Mouse (Mus musculus): ENCODE measurements around the gene Atp7a. TPM values are rescaled to one million over a fixed set of nuclear protein-coding genes. Genes with fewer than 3 reads are reported as not detected.
A peak's percentile ranks its signal among the peaks of the same experiment; 100 is the strongest.
"Not testable (repeated sequence)": the region's sequence is repeated elsewhere in the genome, so short reads cannot be mapped to it uniquely, and the experiment has no call there.

Gene Atp7a
- 30.1 and 35.9 TPM in 2 replicates for polyA plus RNA-seq (2014; fragmentation: Nextera tagmentation; extraction: Ambion mirVana)

DNA sequence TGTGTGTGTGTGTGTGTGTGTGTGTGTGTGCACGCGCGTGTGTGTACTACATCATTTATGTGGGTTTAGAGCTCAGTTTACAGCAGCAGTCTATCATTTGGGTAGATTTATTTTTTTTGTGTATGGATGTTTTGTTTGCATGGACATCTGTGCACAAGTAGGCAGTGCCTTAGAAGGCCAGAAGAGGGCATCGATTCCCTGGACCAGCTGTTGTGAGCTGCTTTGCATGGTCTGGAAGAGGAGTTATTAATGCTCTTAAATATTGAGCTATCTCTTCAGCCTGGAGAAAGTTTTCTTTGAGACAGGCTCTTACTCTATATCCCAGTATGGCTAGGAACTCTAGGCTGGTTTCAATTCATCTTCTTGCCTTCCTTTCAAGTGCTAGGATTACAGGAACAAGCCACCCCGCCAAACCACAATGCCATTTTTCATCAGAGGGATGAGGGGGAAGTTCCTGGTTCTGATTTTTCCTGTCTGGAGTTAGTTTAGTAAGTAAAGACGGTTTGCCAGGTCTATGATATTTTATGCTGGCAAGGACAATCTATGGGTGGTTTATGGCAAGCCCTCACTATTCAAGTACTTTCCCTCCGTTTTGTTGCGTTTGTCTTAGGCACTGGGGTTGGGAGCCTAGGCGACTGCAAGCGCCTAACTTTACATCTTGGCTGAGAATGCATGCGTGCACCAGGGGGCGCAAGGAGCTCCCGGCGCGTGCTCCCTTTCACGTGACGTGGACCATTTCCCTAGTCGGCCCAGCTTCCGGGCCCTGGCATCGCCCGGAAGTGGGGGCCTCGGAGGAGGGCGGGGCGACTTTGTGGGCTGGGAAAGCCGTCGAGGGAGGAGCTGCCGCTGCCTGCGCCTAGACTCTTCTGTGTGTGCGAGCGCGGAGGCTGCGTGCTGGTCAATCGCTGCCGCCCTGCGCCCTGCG, at the start of gene Atp7a:
Gene Atp7a, plus strand, starts transcription at position 859 of the 925 bp plus-strand sequence.
- peak within 1 kb of the TSS; percentile 58 for H3K4me3 ChIP-seq (ENCODE audit: low read depth, low read length)
- DNase-seq (ENCODE audit: low spot score) = peak; percentile 87
- 17% methylated on average over 31 of the region's 36 CpGs for WGBS
- H3K9me3 ChIP-seq (ENCODE audit: control insufficient read depth, low read length) = no peaks in the 10 kb centered on the region
- no peaks in the 10 kb centered on the region for H3K4me1 ChIP-seq (replicated peaks; ENCODE audit: control insufficient read depth, insufficient read depth, low read length)
- ATAC-seq (replicated peaks; ENCODE audit: low FRiP score, low TSS enrichment, low read depth) = peak; percentile 96
- peak within 1 kb of the TSS; percentile 58 for H3K4me2 ChIP-seq (ENCODE audit: low read length)
- peaks cover 6% of the 10 kb centered on the region; the same call in 1 of the 2 replicates for H3K36me3 ChIP-seq (ENCODE audit: control insufficient read depth, insufficient read depth, low read length)
- peak within 1 kb of the TSS; percentile 60 for H3K9ac ChIP-seq (ENCODE audit: low read length)
- peak within 1 kb of the TSS; percentile 59; the same call in 1 of the 2 replicates for H3K27ac ChIP-seq (ENCODE audit: low read depth)
- H3K27me3 ChIP-seq (replicated peaks; ENCODE audit: control insufficient read depth, insufficient read depth, low read length) = no peaks in the 10 kb centered on the region

- Histone ChIP-seq H3K36me3 (ENCODE audit: control insufficient read depth, insufficient read depth, low read length) (peaks cover 5% of the 10 kb centered on the region; the same call in 1 of the 2 replicates), H3K4me1 (replicated peaks; ENCODE audit: control insufficient read depth, insufficient read depth, low read length) (no peaks in the 10 kb centered on the region), H3K4me2 (ENCODE audit: low read length) (no peak overlapping the region), H3K9me3 (ENCODE audit: control insufficient read depth, low read length) (no peaks in the 10 kb centered on the region), H3K27me3 (replicated peaks; ENCODE audit: control insufficient read depth, insufficient read depth, low read length) (no peaks in the 10 kb centered on the region), H3K27ac (ENCODE audit: low read depth) (no peak overlapping the region), H3K4me3 (ENCODE audit: low read depth, low read length) (no peak overlapping the region), H3K9ac (ENCODE audit: low read length) (no peak overlapping the region)
- WGBS = 66% methylated on average over 1 of the region's 1 CpGs
- no peak for DNase-seq (ENCODE audit: low spot score)
- ATAC-seq (replicated peaks; ENCODE audit: low FRiP score, low TSS enrichment, low read depth) = no peak
Observed at GRCm38 (mm10) chrX:106001605-106002004, 25.5 kb upstream of the Atp7a start.

GRCm38 (mm10) chrX:106010762-106011161, 16.3 kb upstream of the Atp7a start:
- H3K36me3 ChIP-seq (ENCODE audit: control insufficient read depth, insufficient read depth, low read length) = no peaks in the 10 kb centered on the region
- no peaks in the 10 kb centered on the region for H3K9me3 ChIP-seq (ENCODE audit: control insufficient read depth, low read length)
- DNase-seq (ENCODE audit: low spot score) = no peak
- H3K4me3 ChIP-seq (ENCODE audit: low read depth, low read length) = peak overlapping the region; percentile 56
- H3K27me3 ChIP-seq (replicated peaks; ENCODE audit: control insufficient read depth, insufficient read depth, low read length) = no peaks in the 10 kb centered on the region
- ATAC-seq (replicated peaks; ENCODE audit: low FRiP score, low TSS enrichment, low read depth) = no peak
- peak overlapping the region; percentile 52 for H3K4me2 ChIP-seq (ENCODE audit: low read length)
- H3K27ac ChIP-seq (ENCODE audit: low read depth) = no peak overlapping the region
- no peak overlapping the region; the same call in 1 of the 2 replicates for H3K9ac ChIP-seq (ENCODE audit: low read length)
- no peaks in the 10 kb centered on the region for H3K4me1 ChIP-seq (replicated peaks; ENCODE audit: control insufficient read depth, insufficient read depth, low read length)
- WGBS = 15% methylated on average over 3 of the region's 3 CpGs

GRCm38 (mm10) chrX:106011465-106012159, 15.5 kb upstream of the Atp7a start, which contains the start of gene Magt1:
Gene Magt1, minus strand, starts transcription at chrX:106011906.
- Histone ChIP-seq H3K27ac (ENCODE audit: low read depth) (peak within 1 kb of the TSS; percentile 77), H3K4me3 (ENCODE audit: low read depth, low read length) (peak within 1 kb of the TSS; percentile 56), H3K9ac (ENCODE audit: low read length) (peak within 1 kb of the TSS; percentile 54), H3K36me3 (ENCODE audit: control insufficient read depth, insufficient read depth, low read length) (no peaks in the 10 kb centered on the region), H3K9me3 (ENCODE audit: control insufficient read depth, low read length) (no peaks in the 10 kb centered on the region), H3K27me3 (replicated peaks; ENCODE audit: control insufficient read depth, insufficient read depth, low read length) (no peaks in the 10 kb centered on the region), H3K4me1 (replicated peaks; ENCODE audit: control insufficient read depth, insufficient read depth, low read length) (no peaks in the 10 kb centered on the region), H3K4me2 (ENCODE audit: low read length) (peak within 1 kb of the TSS; percentile 52)
- WGBS = 14% methylated on average over 45 of the region's 45 CpGs
- ATAC-seq (replicated peaks; ENCODE audit: low FRiP score, low TSS enrichment, low read depth) (peak; percentile 95), DNase-seq (ENCODE audit: low spot score) (peak; percentile 86)

DNA sequence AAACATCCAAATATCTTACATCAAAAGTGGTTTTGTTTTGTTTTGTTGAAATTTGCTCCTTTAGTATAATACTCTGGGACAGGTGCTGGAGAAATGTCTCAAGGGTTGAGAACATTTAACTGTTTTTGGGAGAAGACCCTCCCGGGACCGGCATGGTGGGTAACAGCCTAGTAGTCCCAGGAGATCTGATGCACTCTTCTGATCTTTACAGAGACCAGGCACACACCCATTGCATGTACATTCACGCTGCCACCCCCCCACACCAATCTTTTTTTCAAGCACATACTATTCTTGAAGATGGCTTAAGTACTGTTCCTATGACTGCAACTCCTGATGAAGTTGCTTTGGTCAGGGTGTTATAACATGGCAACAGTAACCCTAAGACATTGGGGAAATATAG, 14.5 kb upstream of the Atp7a start:
- ATAC-seq (replicated peaks; ENCODE audit: low FRiP score, low TSS enrichment, low read depth) = no peak
- peak overlapping the region; percentile 22 for H3K4me3 ChIP-seq (ENCODE audit: low read depth, low read length)
- WGBS = 68% methylated on average over 3 of the region's 3 CpGs

DNA sequence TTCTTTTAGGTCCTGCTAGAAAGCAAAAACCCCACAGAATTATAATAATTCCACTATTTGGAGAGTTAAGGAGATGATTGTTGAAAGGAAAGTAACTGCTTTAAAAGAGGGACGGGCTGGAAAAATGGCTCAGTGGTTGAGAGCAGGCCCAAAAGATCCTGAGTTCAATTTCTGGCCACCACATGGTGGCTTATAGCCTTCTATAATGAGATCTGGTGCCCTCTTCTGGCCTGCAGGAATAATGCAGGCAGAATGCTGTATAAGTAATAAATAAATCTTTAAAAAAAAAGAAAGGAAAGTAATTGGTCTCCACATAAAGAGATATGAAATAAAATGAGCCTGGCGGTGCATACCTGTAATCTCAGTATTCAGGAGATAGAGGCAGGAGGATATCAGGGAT, 13.9 kb upstream of the Atp7a start:
- no peak overlapping the region for H3K9ac ChIP-seq (ENCODE audit: low read length)
- WGBS = 36% methylated on average over 2 of the region's 2 CpGs
- no peak overlapping the region for H3K4me2 ChIP-seq (ENCODE audit: low read length)
- DNase-seq (ENCODE audit: low spot score) (peak; percentile 56), ATAC-seq (replicated peaks; ENCODE audit: low FRiP score, low TSS enrichment, low read depth) (no peak)
- H3K9me3 ChIP-seq (ENCODE audit: control insufficient read depth, low read length) = no peaks in the 10 kb centered on the region
- no peaks in the 10 kb centered on the region; the same call in 1 of the 2 replicates for H3K4me1 ChIP-seq (replicated peaks; ENCODE audit: control insufficient read depth, insufficient read depth, low read length)
- no peaks in the 10 kb centered on the region for H3K27me3 ChIP-seq (replicated peaks; ENCODE audit: control insufficient read depth, insufficient read depth, low read length)
- no peak overlapping the region for H3K4me3 ChIP-seq (ENCODE audit: low read depth, low read length)
- H3K27ac ChIP-seq (ENCODE audit: low read depth) = no peak overlapping the region
- no peaks in the 10 kb centered on the region for H3K36me3 ChIP-seq (ENCODE audit: control insufficient read depth, insufficient read depth, low read length)

More for the DNA sequence above, 14.5 kb upstream of the Atp7a start:
- peak overlapping the region; percentile 77; the same call in 1 of the 2 replicates for H3K27ac ChIP-seq (ENCODE audit: low read depth)
- no peaks in the 10 kb centered on the region for H3K9me3 ChIP-seq (ENCODE audit: control insufficient read depth, low read length)
- H3K9ac ChIP-seq (ENCODE audit: low read length) = no peak overlapping the region
- H3K4me1 ChIP-seq (replicated peaks; ENCODE audit: control insufficient read depth, insufficient read depth, low read length) = no peaks in the 10 kb centered on the region; the same call in 1 of the 2 replicates
- DNase-seq (ENCODE audit: low spot score) = no peak
- H3K4me2 ChIP-seq (ENCODE audit: low read length) = peak overlapping the region; percentile 52
- no peaks in the 10 kb centered on the region for H3K36me3 ChIP-seq (ENCODE audit: control insufficient read depth, insufficient read depth, low read length)
- H3K27me3 ChIP-seq (replicated peaks; ENCODE audit: control insufficient read depth, insufficient read depth, low read length) = no peaks in the 10 kb centered on the region

DNA sequence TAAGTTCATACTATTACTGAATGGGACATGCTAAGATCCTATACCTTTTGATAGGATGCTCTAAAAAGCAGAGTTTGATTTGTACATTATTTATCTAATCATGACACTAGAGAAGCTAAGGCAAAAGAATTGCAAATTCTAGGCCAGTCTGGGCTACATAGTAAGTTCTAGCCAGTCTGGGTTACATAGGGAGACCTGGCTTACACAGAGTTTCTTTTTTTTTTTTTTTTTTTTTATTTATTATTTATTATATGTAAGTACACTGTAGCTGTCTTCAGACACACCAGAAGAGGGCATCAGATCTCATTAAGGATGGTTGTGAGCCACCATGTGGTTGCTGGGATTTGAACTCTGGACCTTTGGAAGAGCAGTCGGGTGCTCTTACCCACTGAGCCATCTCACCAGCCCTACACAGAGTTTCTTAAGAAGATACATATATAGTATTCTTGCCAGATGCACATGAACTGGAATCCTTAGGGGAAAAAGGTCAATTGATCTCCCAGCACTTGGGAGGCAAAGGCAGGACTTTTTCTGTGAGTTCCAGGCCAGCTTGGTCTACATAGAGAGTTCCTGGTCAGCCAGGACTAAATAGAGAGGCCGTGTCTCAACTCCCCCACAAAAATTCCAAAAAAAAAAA, 12.2 kb upstream of the Atp7a start:
- 64% methylated on average over 2 of the region's 2 CpGs for WGBS

More for the DNA sequence above, 12.2 kb upstream of the Atp7a start:
- Histone ChIP-seq H3K4me2 (ENCODE audit: low read length) (peak overlapping the region; percentile 36; the same call in 1 of the 2 replicates), H3K4me3 (ENCODE audit: low read depth, low read length) (peak overlapping the region; percentile 59; the same call in 1 of the 2 replicates)
- H3K4me1 ChIP-seq (replicated peaks; ENCODE audit: control insufficient read depth, insufficient read depth, low read length); H3K27me3 ChIP-seq (replicated peaks; ENCODE audit: control insufficient read depth, insufficient read depth, low read length); ATAC-seq (replicated peaks; ENCODE audit: low FRiP score, low TSS enrichment, low read depth); H3K27ac ChIP-seq (ENCODE audit: low read depth); H3K9me3 ChIP-seq (ENCODE audit: control insufficient read depth, low read length); H3K9ac ChIP-seq (ENCODE audit: low read length); H3K36me3 ChIP-seq (ENCODE audit: control insufficient read depth, insufficient read depth, low read length); DNase-seq (ENCODE audit: low spot score): not testable (repeated sequence)

All from intestine, embryonic 14.5 days (tissue).